Mouse (Mus musculus): ENCODE measurements around the gene Ngly1. TPM values are rescaled to one million over a fixed set of nuclear protein-coding genes. Genes with fewer than 3 reads are reported as not detected.

Ngly1 gene
- polyA plus RNA-seq, 1 experiment from 2014 or later: 46.1 TPM

DNA sequence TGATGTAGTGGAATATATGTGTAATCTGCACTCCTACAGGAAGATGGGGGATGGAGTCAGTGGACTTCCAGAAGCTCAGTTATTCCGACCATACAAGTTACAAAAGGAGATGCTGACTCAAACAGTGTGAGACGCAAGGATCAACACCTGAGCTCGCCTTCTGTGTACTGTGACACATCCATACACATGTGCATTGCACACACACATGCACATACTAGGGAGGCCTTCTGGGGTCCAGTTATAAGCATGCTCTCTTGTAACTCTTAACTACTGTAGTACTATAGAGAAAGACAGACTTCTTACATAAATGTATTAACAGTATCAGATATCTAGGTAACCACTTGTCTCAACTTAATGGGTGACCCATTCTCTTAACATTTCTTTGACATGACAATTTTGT lies 24.6 kb downstream of the Ngly1 start:
- H3K4me3 ChIP-seq (replicated peaks; ENCODE audit: low read depth, low read length): no peak overlapping the region
- H3K9me3 ChIP-seq (replicated peaks; ENCODE audit: low read length): no peaks in the 10 kb centered on the region
- ATAC-seq (replicated peaks; ENCODE audit: low FRiP score, low read depth): no peak
- H3K27me3 ChIP-seq (ENCODE audit: insufficient read depth, low read length): no peaks in the 10 kb centered on the region
- DNase-seq (ENCODE audit: low spot score): peak; percentile 51
- TF ChIP-seq CTCF (IDR thresholded peaks at IDR 0.05; ENCODE audit: low read depth): no peak
- H3K9ac ChIP-seq (ENCODE audit: low read depth, low read length): no peak overlapping the region
- H3K4me1 ChIP-seq (replicated peaks; ENCODE audit: insufficient read depth, low read length): no peaks in the 10 kb centered on the region
- H3K4me2 ChIP-seq (ENCODE audit: low read length): no peak overlapping the region
- H3K27ac ChIP-seq: peak overlapping the region; percentile 25; the same call in 1 of the 2 replicates
- peaks cover 4% of the 10 kb centered on the region; the same call in 1 of the 2 replicates for H3K36me3 ChIP-seq (ENCODE audit: insufficient read depth, low read length)
- WGBS: 60% methylated on average over 3 of the region's 3 CpGs

GRCm38 (mm10) chr14:16279196-16279595 lies 30.1 kb downstream of the Ngly1 start:
- DNase-seq (ENCODE audit: low spot score): no peak
- Histone ChIP-seq H3K27ac (no peak overlapping the region), H3K4me2 (ENCODE audit: low read length) (no peak overlapping the region), H3K9me3 (replicated peaks; ENCODE audit: low read length) (no peaks in the 10 kb centered on the region), H3K4me1 (replicated peaks; ENCODE audit: insufficient read depth, low read length) (no peaks in the 10 kb centered on the region), H3K27me3 (ENCODE audit: insufficient read depth, low read length) (no peaks in the 10 kb centered on the region), H3K36me3 (ENCODE audit: insufficient read depth, low read length) (0 out of 2 replicates have a peak, but pooled peaks cover 5% of the 10 kb centered on the region), H3K9ac (ENCODE audit: low read depth, low read length) (no peak overlapping the region), H3K4me3 (replicated peaks; ENCODE audit: low read depth, low read length) (no peak overlapping the region)
- TF ChIP-seq CTCF (IDR thresholded peaks at IDR 0.05; ENCODE audit: low read depth): no peak
- 72% methylated on average over 4 of the region's 4 CpGs for WGBS
- no peak for ATAC-seq (replicated peaks; ENCODE audit: low FRiP score, low read depth)

GRCm38 (mm10) chr14:16283966-16284365 lies 34.9 kb downstream of the Ngly1 start:
- H3K4me2 ChIP-seq (ENCODE audit: low read length): no peak overlapping the region
- H3K36me3 ChIP-seq (ENCODE audit: insufficient read depth, low read length): 0 out of 2 replicates have a peak, but pooled peaks cover 5% of the 10 kb centered on the region
- H3K9ac ChIP-seq (ENCODE audit: low read depth, low read length): no peak overlapping the region
- no peaks in the 10 kb centered on the region for H3K9me3 ChIP-seq (replicated peaks; ENCODE audit: low read length)
- no peak for ATAC-seq (replicated peaks; ENCODE audit: low FRiP score, low read depth)
- no peak for DNase-seq (ENCODE audit: low spot score)
- H3K27ac ChIP-seq: no peak overlapping the region
- H3K4me1 ChIP-seq (replicated peaks; ENCODE audit: insufficient read depth, low read length): no peaks in the 10 kb centered on the region
- 87% methylated on average over 4 of the region's 4 CpGs for WGBS
- TF ChIP-seq CTCF (IDR thresholded peaks at IDR 0.05; ENCODE audit: low read depth): no peak
- H3K4me3 ChIP-seq (replicated peaks; ENCODE audit: low read depth, low read length): no peak overlapping the region
- H3K27me3 ChIP-seq (ENCODE audit: insufficient read depth, low read length): no peaks in the 10 kb centered on the region

DNA sequence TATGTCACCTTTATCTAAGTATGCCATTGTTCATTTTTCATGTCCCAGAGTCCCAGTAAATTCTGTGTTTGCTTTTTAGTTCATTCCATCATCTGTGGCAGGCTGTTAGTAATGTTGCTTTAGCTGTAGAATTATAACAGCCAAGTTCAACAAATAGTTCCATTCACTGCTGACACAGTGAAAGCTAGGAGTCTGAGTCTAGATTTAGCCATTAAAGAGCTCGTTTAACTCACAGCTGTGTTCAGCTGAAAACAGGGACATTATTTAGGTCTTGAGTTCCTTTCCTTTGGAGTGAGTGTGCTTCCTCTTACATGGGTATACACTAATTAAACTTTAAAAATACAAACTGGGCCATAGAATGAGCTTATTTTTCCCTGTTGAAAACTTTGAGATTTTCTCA lies 43.3 kb downstream of the Ngly1 start:
- no peaks in the 10 kb centered on the region for H3K9me3 ChIP-seq (replicated peaks; ENCODE audit: low read length)
- H3K4me2 ChIP-seq (ENCODE audit: low read length): no peak overlapping the region
- H3K27ac ChIP-seq: no peak overlapping the region
- DNase-seq (ENCODE audit: low spot score): peak; percentile 73
- no peak overlapping the region for H3K4me3 ChIP-seq (replicated peaks; ENCODE audit: low read depth, low read length)
- 40% methylated on average over 1 of the region's 1 CpGs for WGBS
- ATAC-seq (replicated peaks; ENCODE audit: low FRiP score, low read depth): no peak
- H3K36me3 ChIP-seq (ENCODE audit: insufficient read depth, low read length): peaks cover 20% of the 10 kb centered on the region; the same call in 1 of the 2 replicates
- no peak for TF ChIP-seq CTCF (IDR thresholded peaks at IDR 0.05; ENCODE audit: low read depth)
- H3K9ac ChIP-seq (ENCODE audit: low read depth, low read length): no peak overlapping the region
- H3K4me1 ChIP-seq (replicated peaks; ENCODE audit: insufficient read depth, low read length): no peaks in the 10 kb centered on the region
- H3K27me3 ChIP-seq (ENCODE audit: insufficient read depth, low read length): no peaks in the 10 kb centered on the region

DNA sequence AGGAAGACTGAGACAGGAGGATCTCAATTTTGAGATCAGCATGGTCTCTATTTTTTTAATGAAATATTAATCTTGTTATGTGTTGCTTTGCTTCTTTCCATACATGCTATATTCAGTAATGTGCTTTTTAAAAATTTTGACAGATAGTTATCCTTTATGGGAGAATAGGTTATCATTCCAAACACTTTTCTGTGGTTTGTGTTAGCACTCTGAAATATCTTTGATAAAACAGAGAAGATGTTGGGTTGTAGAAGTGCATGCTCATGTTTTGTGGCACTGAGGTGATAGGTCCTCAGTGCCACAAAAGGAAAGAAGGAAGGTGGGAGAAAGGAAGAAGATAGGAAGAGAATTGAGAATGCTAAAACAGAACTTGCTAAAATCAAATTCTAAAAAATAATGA lies 43.9 kb downstream of the Ngly1 start:
- Histone ChIP-seq H3K4me3 (replicated peaks; ENCODE audit: low read depth, low read length) (no peak overlapping the region), H3K9me3 (replicated peaks; ENCODE audit: low read length) (no peaks in the 10 kb centered on the region), H3K36me3 (ENCODE audit: insufficient read depth, low read length) (peaks cover 20% of the 10 kb centered on the region; the same call in 1 of the 2 replicates), H3K9ac (ENCODE audit: low read depth, low read length) (no peak overlapping the region), H3K27ac (no peak overlapping the region), H3K27me3 (ENCODE audit: insufficient read depth, low read length) (no peaks in the 10 kb centered on the region), H3K4me2 (ENCODE audit: low read length) (no peak overlapping the region), H3K4me1 (replicated peaks; ENCODE audit: insufficient read depth, low read length) (no peaks in the 10 kb centered on the region)
- no peak for TF ChIP-seq CTCF (IDR thresholded peaks at IDR 0.05; ENCODE audit: low read depth)
- ATAC-seq (replicated peaks; ENCODE audit: low FRiP score, low read depth) (no peak), DNase-seq (ENCODE audit: low spot score) (no peak)

GRCm38 (mm10) chr14:16293921-16294320 lies 44.8 kb downstream of the Ngly1 start:
- no peak for ATAC-seq (replicated peaks; ENCODE audit: low FRiP score, low read depth)

More at GRCm38 (mm10) chr14:16293921-16294320, 44.8 kb downstream of the Ngly1 start:
- no peak for DNase-seq (ENCODE audit: low spot score)
- Histone ChIP-seq H3K9ac (ENCODE audit: low read depth, low read length) (no peak overlapping the region), H3K4me2 (ENCODE audit: low read length) (no peak overlapping the region), H3K9me3 (replicated peaks; ENCODE audit: low read length) (no peaks in the 10 kb centered on the region), H3K36me3 (ENCODE audit: insufficient read depth, low read length) (peaks cover 20% of the 10 kb centered on the region; the same call in 1 of the 2 replicates), H3K4me1 (replicated peaks; ENCODE audit: insufficient read depth, low read length) (no peaks in the 10 kb centered on the region), H3K4me3 (replicated peaks; ENCODE audit: low read depth, low read length) (no peak overlapping the region), H3K27ac (no peak overlapping the region), H3K27me3 (ENCODE audit: insufficient read depth, low read length) (no peaks in the 10 kb centered on the region)
- no peak for TF ChIP-seq CTCF (IDR thresholded peaks at IDR 0.05; ENCODE audit: low read depth)
- WGBS: 83% methylated on average over 1 of the region's 1 CpGs
